Mouse (Mus musculus) spleen, embryonic (tissue): Measurements from ENCODE around the gene Etnk2.

Experiments
- CTCF ChIA-PET: fragments of 350-600 bp; sonication (Branson Sonifier 250); formaldehyde crosslinking; loops from one replicate; lab custom pipeline; 2022; lab: Charles Lee

The Etnk2 gene

GRCm38 (mm10) chr1:133380347-133381065 is 17.1 kb downstream of the Etnk2 start:
- CTCF ChIA-PET = interaction anchor here (0.5 to 1.2 kb wide), 6 partner anchors 8 to 858 kb away, joined by 4 to 19 read pairs (median 4); no protein-coding TSS in a partner anchor

GRCm38 (mm10) chr1:133382008-133382407 is 18.6 kb downstream of the Etnk2 start:
- CTCF ChIA-PET = interaction anchor here (1.5 kb wide), 1 partner anchor 228 kb away, joined by 5 read pairs; the partner anchor contains the start of gene Snrpe

GRCm38 (mm10) chr1:133382552-133383155 is 19.3 kb downstream of the Etnk2 start:
- CTCF ChIA-PET = interaction anchor here (0.6 to 1.5 kb wide), 3 partner anchors 228 to 1384 kb away, joined by 3 to 5 read pairs (median 5); partner anchors contain the start of gene Snrpe

- CTCF ChIA-PET = interaction anchor here (0.7 to 0.8 kb wide), 2 partner anchors 227 to 229 kb away, joined by 3 read pairs; no protein-coding TSS in a partner anchor
Measured at GRCm38 (mm10) chr1:133383157-133383783, 19.9 kb downstream of the Etnk2 start.

GRCm38 (mm10) chr1:133385506-133385905 is 22.1 kb downstream of the Etnk2 start:
- CTCF ChIA-PET = no interaction called here

- CTCF ChIA-PET = no interaction called here
Measured at GRCm38 (mm10) chr1:133386209-133386608, 22.8 kb downstream of the Etnk2 start.

GRCm38 (mm10) chr1:133387539-133388268 is 24.3 kb downstream of the Etnk2 start:
- CTCF ChIA-PET = no interaction called here

GRCm38 (mm10) chr1:133394702-133395101 is 31.3 kb downstream of the Etnk2 start:
- CTCF ChIA-PET = no interaction called here

GRCm38 (mm10) chr1:133396693-133397092 is 33.3 kb downstream of the Etnk2 start:
- CTCF ChIA-PET = no interaction called here

- CTCF ChIA-PET = no interaction called here
Measured at GRCm38 (mm10) chr1:133397094-133397482, 33.7 kb downstream of the Etnk2 start.

GRCm38 (mm10) chr1:133397483-133398237 is 34.3 kb downstream of the Etnk2 start:
- CTCF ChIA-PET = no interaction called here

- CTCF ChIA-PET = no interaction called here
Measured at GRCm38 (mm10) chr1:133400014-133400725, 36.8 kb downstream of the Etnk2 start.

- CTCF ChIA-PET = interaction anchor here (0.5 to 0.7 kb wide), 2 partner anchors 24 to 415 kb away, joined by 3 to 4 read pairs; no protein-coding TSS in a partner anchor
Measured at GRCm38 (mm10) chr1:133404005-133404404, 40.6 kb downstream of the Etnk2 start.

GRCm38 (mm10) chr1:133406614-133407013 is 43.2 kb downstream of the Etnk2 start:
- CTCF ChIA-PET = no interaction called here

- CTCF ChIA-PET = no interaction called here
Measured at GRCm38 (mm10) chr1:133407436-133407835, 44.1 kb downstream of the Etnk2 start.

- CTCF ChIA-PET = no interaction called here
Measured at GRCm38 (mm10) chr1:133408321-133408720, 44.9 kb downstream of the Etnk2 start.

GRCm38 (mm10) chr1:133408880-133409516 is 45.6 kb downstream of the Etnk2 start:
- CTCF ChIA-PET = no interaction called here

- CTCF ChIA-PET = no interaction called here
Measured at GRCm38 (mm10) chr1:133409786-133410185, 46.4 kb downstream of the Etnk2 start.

- CTCF ChIA-PET = no interaction called here
Measured at GRCm38 (mm10) chr1:133411506-133412147, 48.3 kb downstream of the Etnk2 start.
